Mouse (Mus musculus): Measurements from ENCODE around the gene Sept7. TPM values are rescaled to one million over a fixed set of nuclear protein-coding genes. Genes with fewer than 3 reads are reported as not detected.

The Sept7 gene
- total and polyA plus RNA-seq, 2 experiments from 2014 or later = 126 to 215 TPM

- no peak for TF ChIP-seq EP300 (IDR thresholded peaks at IDR 0.05; ENCODE audit: low read depth)
- TF ChIP-seq CTCF (IDR thresholded peaks at IDR 0.05; ENCODE audit: low read depth) = no peak
Measured at GRCm38 (mm10) chr9:25340412-25340811, 88.2 kb downstream of the Sept7 start.

GRCm38 (mm10) chr9:25353775-25354174 is 101.5 kb downstream of the Sept7 start:
- WGBS = 87% methylated on average over 1 of the region's 1 CpGs
- no peak overlapping the region for H3K4me2 ChIP-seq (ENCODE audit: low read depth, low read length)
- ATAC-seq (ENCODE audit: insufficient read depth, low read depth) (no peak), DNase-seq (ENCODE audit: low spot score) (no peak)
- no peak overlapping the region for H3K9ac ChIP-seq (replicated peaks; ENCODE audit: low read depth, low read length)
- no peaks in the 10 kb centered on the region for H3K4me1 ChIP-seq (ENCODE audit: control insufficient read depth, insufficient read depth)
- no peaks in the 10 kb centered on the region for H3K9me3 ChIP-seq (replicated peaks; ENCODE audit: control insufficient read depth, low read length)
- no peak overlapping the region for H3K27ac ChIP-seq (ENCODE audit: low read depth)
- no peaks in the 10 kb centered on the region for H3K27me3 ChIP-seq (ENCODE audit: control insufficient read depth, insufficient read depth, low read length)
- no peak overlapping the region for H3K4me3 ChIP-seq (ENCODE audit: low read depth, low read length)
- TF ChIP-seq EP300 (IDR thresholded peaks at IDR 0.05; ENCODE audit: low read depth) (no peak), CTCF (IDR thresholded peaks at IDR 0.05; ENCODE audit: low read depth) (no peak)
- no peaks in the 10 kb centered on the region for H3K36me3 ChIP-seq (replicated peaks; ENCODE audit: control insufficient read depth, insufficient read depth, low read length)

More at GRCm38 (mm10) chr9:25340412-25340811, 88.2 kb downstream of the Sept7 start:
- no peak overlapping the region for H3K4me3 ChIP-seq (ENCODE audit: low read depth, low read length)
- no peaks in the 10 kb centered on the region for H3K27me3 ChIP-seq (ENCODE audit: control insufficient read depth, insufficient read depth, low read length)
- no peak overlapping the region for H3K4me2 ChIP-seq (ENCODE audit: low read depth, low read length)
- no peaks in the 10 kb centered on the region for H3K9me3 ChIP-seq (replicated peaks; ENCODE audit: control insufficient read depth, low read length)
- H3K27ac ChIP-seq (ENCODE audit: low read depth) = no peak overlapping the region
- no peaks in the 10 kb centered on the region for H3K36me3 ChIP-seq (replicated peaks; ENCODE audit: control insufficient read depth, insufficient read depth, low read length)
- 64% methylated on average over 1 of the region's 1 CpGs for WGBS
- no peak overlapping the region for H3K9ac ChIP-seq (replicated peaks; ENCODE audit: low read depth, low read length)
- DNase-seq (ENCODE audit: low spot score) (no peak), ATAC-seq (ENCODE audit: insufficient read depth, low read depth) (no peak)
- H3K4me1 ChIP-seq (ENCODE audit: control insufficient read depth, insufficient read depth) = no peaks in the 10 kb centered on the region

- ATAC-seq (ENCODE audit: insufficient read depth, low read depth) = no peak
Measured at GRCm38 (mm10) chr9:25355806-25356205, 103.6 kb downstream of the Sept7 start.

GRCm38 (mm10) chr9:25357589-25357988 is 105.3 kb downstream of the Sept7 start:
- no peak overlapping the region for H3K9ac ChIP-seq (replicated peaks; ENCODE audit: low read depth, low read length)
- DNase-seq (ENCODE audit: low spot score) (no peak), ATAC-seq (ENCODE audit: insufficient read depth, low read depth) (no peak)
- no peak overlapping the region for H3K27ac ChIP-seq (ENCODE audit: low read depth)
- TF ChIP-seq CTCF (IDR thresholded peaks at IDR 0.05; ENCODE audit: low read depth) = no peak
- TF ChIP-seq EP300 (IDR thresholded peaks at IDR 0.05; ENCODE audit: low read depth) = no peak
- H3K36me3 ChIP-seq (replicated peaks; ENCODE audit: control insufficient read depth, insufficient read depth, low read length) = no peaks in the 10 kb centered on the region
- no peak overlapping the region for H3K4me2 ChIP-seq (ENCODE audit: low read depth, low read length)
- no peaks in the 10 kb centered on the region for H3K27me3 ChIP-seq (ENCODE audit: control insufficient read depth, insufficient read depth, low read length)
- WGBS = 94% methylated on average over 12 of the region's 12 CpGs
- H3K9me3 ChIP-seq (replicated peaks; ENCODE audit: control insufficient read depth, low read length) = no peaks in the 10 kb centered on the region
- H3K4me1 ChIP-seq (ENCODE audit: control insufficient read depth, insufficient read depth) = no peaks in the 10 kb centered on the region
- H3K4me3 ChIP-seq (ENCODE audit: low read depth, low read length) = no peak overlapping the region

More at GRCm38 (mm10) chr9:25355806-25356205, 103.6 kb downstream of the Sept7 start:
- TF ChIP-seq CTCF (IDR thresholded peaks at IDR 0.05; ENCODE audit: low read depth) = no peak
- WGBS = 88% methylated on average over 11 of the region's 11 CpGs
- Histone ChIP-seq H3K9me3 (replicated peaks; ENCODE audit: control insufficient read depth, low read length) (no peaks in the 10 kb centered on the region), H3K4me3 (ENCODE audit: low read depth, low read length) (no peak overlapping the region), H3K4me1 (ENCODE audit: control insufficient read depth, insufficient read depth) (no peaks in the 10 kb centered on the region), H3K27ac (ENCODE audit: low read depth) (no peak overlapping the region), H3K27me3 (ENCODE audit: control insufficient read depth, insufficient read depth, low read length) (no peaks in the 10 kb centered on the region), H3K9ac (replicated peaks; ENCODE audit: low read depth, low read length) (no peak overlapping the region), H3K36me3 (replicated peaks; ENCODE audit: control insufficient read depth, insufficient read depth, low read length) (no peaks in the 10 kb centered on the region), H3K4me2 (ENCODE audit: low read depth, low read length) (no peak overlapping the region)
- DNase-seq (ENCODE audit: low spot score) = no peak

GRCm38 (mm10) chr9:25358018-25358417 is 105.8 kb downstream of the Sept7 start:
- no peak for ATAC-seq (ENCODE audit: insufficient read depth, low read depth)
- Histone ChIP-seq H3K9me3 (replicated peaks; ENCODE audit: control insufficient read depth, low read length) (no peaks in the 10 kb centered on the region), H3K27me3 (ENCODE audit: control insufficient read depth, insufficient read depth, low read length) (no peaks in the 10 kb centered on the region), H3K4me3 (ENCODE audit: low read depth, low read length) (no peak overlapping the region), H3K36me3 (replicated peaks; ENCODE audit: control insufficient read depth, insufficient read depth, low read length) (no peaks in the 10 kb centered on the region), H3K4me1 (ENCODE audit: control insufficient read depth, insufficient read depth) (no peaks in the 10 kb centered on the region), H3K27ac (ENCODE audit: low read depth) (no peak overlapping the region), H3K9ac (replicated peaks; ENCODE audit: low read depth, low read length) (no peak overlapping the region), H3K4me2 (ENCODE audit: low read depth, low read length) (no peak overlapping the region)
- 69% methylated on average over 5 of the region's 5 CpGs for WGBS
- TF ChIP-seq EP300 (IDR thresholded peaks at IDR 0.05; ENCODE audit: low read depth) (no peak), CTCF (IDR thresholded peaks at IDR 0.05; ENCODE audit: low read depth) (no peak)
- DNase-seq (ENCODE audit: low spot score) = no peak

Other genes starting within 250 kb of the Sept7 start
- not detected in 2 replicates for gene Gm10181, start 163.0 kb upstream of the Sept7 start, total RNA-seq (2014; rRNA removed; ENCODE audit: low replicate concordance)
- not detected in 2 replicates for gene Gm10181, start 163.0 kb upstream of the Sept7 start, polyA plus RNA-seq (2015; fragmentation: Nextera tagmentation; extraction: Ambion mirVana)
- 17.5 and 27.9 TPM in 2 replicates for gene Herpud2, start 100.6 kb upstream of the Sept7 start, total RNA-seq (2014; rRNA removed; ENCODE audit: low replicate concordance)
- 26.4 and 27.7 TPM in 2 replicates for gene Herpud2, start 100.6 kb upstream of the Sept7 start, polyA plus RNA-seq (2015; fragmentation: Nextera tagmentation; extraction: Ambion mirVana)
- gene Eepd1, start 229.1 kb downstream of the Sept7 start, total RNA-seq (2014; rRNA removed; ENCODE audit: low replicate concordance) = 14.7 and 19.9 TPM in 2 replicates
- 20.2 and 21.4 TPM in 2 replicates for gene Eepd1, start 229.1 kb downstream of the Sept7 start, polyA plus RNA-seq (2015; fragmentation: Nextera tagmentation; extraction: Ambion mirVana)

Data from heart, postnatal 0 days (tissue).